Mouse (Mus musculus) hindbrain, embryonic 16.5 days (tissue): ENCODE results near the gene Slx4ip. TPM values are rescaled to one million over a fixed set of nuclear protein-coding genes. Genes with fewer than 3 reads are reported as not detected.

Source experiments
- ATAC-seq: fragments of 200-750 bp; cut with Nextera tagmentation; 2 replicates; pipeline ENCODE4 v1.8.0; 2017; ENCODE audit warnings: moderate TSS enrichment, moderate library complexity
- H3K27ac ChIP-seq: fragments of 300-500 bp; sonication (generic); 2 replicates; pipeline ENCODE4 v1.5.1; 2014; ENCODE audit warnings: low read depth, mild to moderate bottlenecking, control low read depth, low read length, moderate library complexity
- H3K27me3 ChIP-seq: fragments of 300-500 bp; sonication (generic); replicated peaks from 2 replicates; pipeline ENCODE4 v1.6.1; 2014; ENCODE audit warnings: low read length; ENCODE audit not compliant: control insufficient read depth, insufficient read depth
- H3K36me3 ChIP-seq: fragments of 300-500 bp; sonication (generic); 2 replicates; pipeline ENCODE4 v1.6.1; 2014; ENCODE audit warnings: mild to moderate bottlenecking, low read length, moderate library complexity, mixed read lengths; ENCODE audit not compliant: control insufficient read depth, insufficient read depth
- H3K4me1 ChIP-seq: fragments of 300-500 bp; sonication (generic); 2 replicates; pipeline ENCODE4 v1.6.1; 2014; ENCODE audit warnings: low read depth, low read length; ENCODE audit not compliant: control insufficient read depth, insufficient read depth
- H3K4me2 ChIP-seq: fragments of 300-500 bp; sonication (generic); 2 replicates; pipeline ENCODE4 v1.6.1; 2014; ENCODE audit warnings: mild to moderate bottlenecking, low read length, control low read depth, moderate library complexity
- H3K4me3 ChIP-seq: fragments of 300-500 bp; sonication (generic); 2 replicates; pipeline ENCODE4 v1.5.1; 2014; ENCODE audit warnings: mild to moderate bottlenecking, low read length, control low read depth, moderate library complexity
- H3K9ac ChIP-seq: fragments of 300-500 bp; sonication (generic); 2 replicates; pipeline ENCODE4 v1.6.1; 2014; ENCODE audit warnings: low read depth, mild to moderate bottlenecking, control low read depth, low read length, moderate library complexity
- H3K9me3 ChIP-seq: fragments of 300-500 bp; sonication (generic); 2 replicates; pipeline ENCODE4 v1.6.1; 2014; ENCODE audit warnings: mild to moderate bottlenecking, low read length, moderate library complexity; ENCODE audit not compliant: control insufficient read depth
- WGBS: fragments of 180-500 bp; shearing (Covaris S2); extraction: QIAGEN DNeasy Blood & Tissue Kit; methylation state at CpG from one replicate; pipeline ENCODE4 v1.1.7; 2014; 5-methylcytosine and 5-hydroxymethylcytosine counted together
- polyA plus RNA-seq: library from polyadenylated mRNA; unstranded; fragments of >200 nt; fragmentation: Nextera tagmentation; extraction: Ambion mirVana; gene quantifications from 2 replicates; pipeline ENCODE4 v1.2.1, GENCODE M21; 2015

The Slx4ip gene
- polyA plus RNA-seq, 1 experiment from 2014 or later = 10.6 TPM

DNA sequence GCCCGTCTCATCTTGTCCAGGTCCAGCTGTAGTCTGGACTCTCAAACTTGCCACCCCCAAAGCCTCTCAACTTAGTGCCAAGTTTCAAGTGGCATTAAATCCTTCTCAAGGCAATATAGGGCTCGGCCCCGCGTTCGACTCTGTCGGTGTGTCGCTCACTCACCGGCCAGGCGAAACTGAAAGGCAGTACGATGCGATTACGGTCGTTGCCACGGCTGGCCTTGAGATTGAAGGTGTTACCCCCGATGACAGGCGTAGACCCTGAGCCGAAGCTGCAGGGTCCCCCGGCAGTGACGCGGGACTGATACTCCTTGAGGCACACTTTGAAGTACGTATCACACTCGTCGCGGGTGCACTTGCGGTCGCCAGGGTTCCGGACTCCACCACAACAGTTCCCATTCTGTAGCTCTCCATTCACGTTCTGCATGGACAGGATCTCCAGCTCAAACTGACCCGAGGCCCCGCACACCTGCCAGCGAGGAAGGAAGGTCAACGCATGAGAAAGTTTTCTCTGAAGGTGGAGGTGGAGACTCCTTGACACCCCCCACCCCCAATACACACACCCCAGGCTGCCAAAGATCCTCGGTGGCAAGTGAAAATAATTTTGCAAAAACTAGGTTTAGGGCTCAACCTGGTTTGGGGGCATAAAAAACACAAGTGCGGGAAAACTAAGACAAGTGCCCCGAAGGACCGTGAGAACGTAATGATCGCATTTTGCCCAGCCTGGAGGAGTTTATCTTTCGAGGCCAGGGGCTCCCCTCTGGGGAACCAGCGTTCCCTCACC lies 224.4 kb downstream of the Slx4ip start:
- Histone ChIP-seq H3K4me1 (peaks cover 30% of the 10 kb centered on the region), H3K4me3 (peak overlapping the region; percentile 75), H3K27ac (peak overlapping the region; percentile 82), H3K27me3 (peaks cover 4% of the 10 kb centered on the region), H3K9me3 (no peaks in the 10 kb centered on the region), H3K4me2 (peak overlapping the region; percentile 97), H3K9ac (peak overlapping the region; percentile 74), H3K36me3 (no peaks in the 10 kb centered on the region)
- under 1% methylated on average over 40 of the region's 40 CpGs for WGBS
- ATAC-seq = no peak

DNA sequence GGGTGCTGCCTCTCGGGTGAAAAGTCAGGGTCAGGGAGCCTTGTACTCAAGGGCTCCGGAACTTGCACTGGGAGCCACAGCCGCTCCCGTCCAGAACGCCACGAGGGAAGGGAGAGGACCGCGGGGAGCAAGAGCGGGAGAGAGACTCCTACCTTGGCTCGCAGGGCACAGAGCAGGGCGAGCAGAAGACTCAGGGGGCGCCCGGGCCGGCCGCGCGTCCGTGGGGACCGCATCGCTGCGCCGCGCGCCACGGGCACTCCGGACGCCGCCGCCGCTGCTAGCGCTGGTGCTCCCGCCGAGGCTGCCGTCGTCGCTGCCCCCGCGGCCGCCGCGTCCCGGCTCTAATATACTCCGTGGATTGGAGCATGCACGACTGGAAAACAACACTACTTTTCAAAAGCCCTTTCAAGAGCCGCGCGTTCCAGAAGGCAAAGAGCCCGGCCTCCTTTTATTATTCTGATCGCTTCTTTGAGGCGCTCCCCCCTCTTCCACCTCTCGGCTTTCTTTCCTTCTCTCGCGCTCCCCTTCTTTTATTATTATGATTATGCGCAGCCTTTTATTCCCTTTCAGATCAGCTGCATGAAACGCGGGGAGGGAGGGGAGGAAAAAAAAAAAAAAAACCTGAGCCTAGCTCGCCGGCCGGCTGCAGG lies 225.1 kb downstream of the Slx4ip start, which contains the start of gene Jag1:
Jag1 (minus strand) TSS at position 620 of the 650 bp plus-strand sequence.
- Histone ChIP-seq H3K27ac (peak within 1 kb of the TSS; percentile 87), H3K4me2 (peak within 1 kb of the TSS; percentile 97), H3K9me3 (no peaks in the 10 kb centered on the region), H3K27me3 (peaks cover 4% of the 10 kb centered on the region), H3K36me3 (no peaks in the 10 kb centered on the region), H3K4me1 (peaks cover 25% of the 10 kb centered on the region), H3K4me3 (peak within 1 kb of the TSS; percentile 75), H3K9ac (peak within 1 kb of the TSS; percentile 74)
- under 1% methylated on average over 33 of the region's 59 CpGs for WGBS
- 0 out of 2 replicates have a peak, but pooled peaks have one; percentile 1 for ATAC-seq

DNA sequence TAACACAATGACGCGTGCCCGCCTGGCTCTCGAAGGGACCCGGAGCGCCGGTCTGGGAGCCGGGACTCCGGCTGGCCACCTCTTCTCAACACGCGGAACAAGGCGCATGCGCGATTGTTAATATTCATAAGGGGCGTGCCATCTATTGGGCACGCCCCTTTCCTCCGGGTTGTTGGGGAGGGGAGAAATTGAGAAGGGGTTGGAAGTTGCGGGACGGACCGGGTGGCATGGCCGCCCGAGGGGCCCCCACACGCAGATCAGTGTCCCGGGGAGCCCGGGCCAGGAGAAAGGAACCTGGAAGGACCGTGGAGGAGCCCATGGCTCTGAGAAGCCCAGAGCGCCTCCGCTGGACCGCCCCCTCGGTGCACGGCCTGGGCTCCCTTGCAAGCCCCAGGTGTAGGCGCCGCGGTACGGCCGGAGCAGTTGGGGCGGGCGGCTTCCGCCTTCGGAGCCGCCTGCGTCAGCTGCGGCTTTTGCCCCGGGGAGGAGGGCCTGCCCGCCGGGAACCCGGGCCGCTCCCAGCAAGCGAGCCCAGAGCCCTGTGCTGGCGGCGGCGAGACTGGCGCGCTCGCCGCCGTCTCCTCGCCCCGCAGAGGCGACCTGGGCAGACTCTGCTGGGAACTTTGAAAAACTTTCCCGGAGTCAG lies 225.8 kb downstream of the Slx4ip start:
- no peaks in the 10 kb centered on the region for H3K36me3 ChIP-seq
- peaks cover 4% of the 10 kb centered on the region for H3K27me3 ChIP-seq
- peak overlapping the region; percentile 87 for H3K27ac ChIP-seq
- peak overlapping the region; percentile 74 for H3K9ac ChIP-seq
- H3K4me1 ChIP-seq = peaks cover 23% of the 10 kb centered on the region
- H3K9me3 ChIP-seq = no peaks in the 10 kb centered on the region
- peak overlapping the region; percentile 75 for H3K4me3 ChIP-seq
- H3K4me2 ChIP-seq = peak overlapping the region; percentile 97
- ATAC-seq = peak; percentile 78
- 0% methylated on average over 57 of the region's 61 CpGs for WGBS

DNA sequence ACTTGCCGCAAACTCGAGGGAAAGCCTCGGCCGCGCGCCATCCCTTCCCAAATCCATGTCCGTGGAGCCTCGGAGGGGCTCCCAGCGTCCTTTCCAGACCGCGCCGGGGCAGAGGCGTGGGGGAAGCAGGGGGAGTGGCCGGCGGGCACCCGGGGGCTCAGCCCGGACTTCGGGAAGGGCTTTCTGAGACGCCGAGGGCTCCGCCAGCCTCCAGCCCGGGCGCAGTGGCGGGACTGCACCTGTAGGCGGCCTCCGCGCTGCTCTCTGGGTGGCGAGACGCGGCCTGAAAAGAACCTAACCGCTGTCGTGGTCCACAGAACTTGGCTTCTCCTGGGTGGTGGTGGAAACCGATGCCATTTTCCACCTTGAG lies 226.3 kb downstream of the Slx4ip start:
- no peaks in the 10 kb centered on the region for H3K9me3 ChIP-seq
- H3K4me1 ChIP-seq = peaks cover 23% of the 10 kb centered on the region
- peak overlapping the region; percentile 74 for H3K9ac ChIP-seq
- peak overlapping the region; percentile 87 for H3K27ac ChIP-seq
- H3K36me3 ChIP-seq = no peaks in the 10 kb centered on the region
- peak overlapping the region; percentile 75 for H3K4me3 ChIP-seq
- 0% methylated on average over 31 of the region's 33 CpGs for WGBS
- peaks cover 4% of the 10 kb centered on the region for H3K27me3 ChIP-seq
- H3K4me2 ChIP-seq = peak overlapping the region; percentile 97
- peak; percentile 77 for ATAC-seq

Other genes starting within 250 kb of the Slx4ip start
- gene Snap25, start 177.8 kb upstream of the Slx4ip start, polyA plus RNA-seq = 326 and 328 TPM in 2 replicates
- gene AL731706.2, start 5.5 kb upstream of the Slx4ip start, polyA plus RNA-seq = 28.3 and 32.0 TPM in 2 replicates
- gene AL731706.1, start 171 bp downstream of the Slx4ip start, polyA plus RNA-seq = 20.1 and 23.9 TPM in 2 replicates
- gene Mkks, start 171 bp downstream of the Slx4ip start, polyA plus RNA-seq = 12.8 and 14.4 TPM in 2 replicates
- 5.1 and 9.2 TPM in 2 replicates for gene Jag1, start 225.4 kb downstream of the Slx4ip start, polyA plus RNA-seq